Mouse (Mus musculus) CH12.LX (cell line): ENCODE data around the gene Klhl29.

Source experiments
- E2F4 ChIP-seq: IDR thresholded peaks from 2 replicates; pipeline ENCODE4 v1.6.1; 2011; ENCODE audit warnings: low read depth, low read length, improper control_type of control experiment; ENCODE audit not compliant: insufficient replicate concordance
- MAX ChIP-seq: IDR thresholded peaks from 2 replicates; pipeline ENCODE4 v1.6.1; 2011; ENCODE audit warnings: low read length, improper control_type of control experiment
- MEF2A ChIP-seq: IDR thresholded peaks from 2 replicates; pipeline ENCODE4 v1.6.1; 2014; ENCODE audit warnings: low read depth, mild to moderate bottlenecking, inconsistent platforms, low read length, improper control_type of control experiment, borderline replicate concordance
- POLR2AphosphoS2 ChIP-seq: IDR thresholded peaks from 2 replicates; pipeline ENCODE4 v1.6.1; 2011; ENCODE audit warnings: low read depth, low read length, improper control_type of control experiment
- SMC3 ChIP-seq: IDR thresholded peaks from 2 replicates; pipeline ENCODE4 v1.6.1; 2011; ENCODE audit warnings: low read depth, low read length, improper control_type of control experiment

DNA sequence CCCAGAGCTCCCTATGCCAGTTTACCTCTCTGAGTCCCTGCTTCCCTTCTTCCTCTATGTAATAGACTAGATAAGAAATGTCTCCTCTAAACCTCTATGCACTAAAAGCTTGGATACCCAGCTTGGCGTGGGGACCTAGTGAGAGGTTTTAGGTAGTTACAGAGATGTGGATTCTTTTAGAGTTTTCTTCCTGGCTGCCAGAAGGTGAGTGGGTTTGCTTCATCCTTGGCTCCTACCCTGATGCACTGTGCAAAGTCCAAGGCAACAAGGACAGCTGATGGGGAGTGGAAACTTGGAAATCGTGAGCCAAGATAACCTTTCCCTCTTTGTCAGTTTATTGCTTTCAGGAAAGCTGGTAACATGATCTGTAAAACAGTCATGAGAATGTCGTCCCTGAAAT, 220.3 kb downstream of the Klhl29 start:
- TF ChIP-seq POLR2AphosphoS2 (no peak), E2F4 (no peak), SMC3 (no peak), MEF2A (no peak), MAX (no peak)
